Mouse (Mus musculus) thymus, postnatal 14 days (tissue): ENCODE results near the gene Tmem14a.
"Not testable (repeated sequence)": the region's sequence is repeated elsewhere in the genome, so short reads cannot be mapped to it uniquely, and the experiment has no call there.

Experiments
- DNase-seq: peaks from one replicate; pipeline ENCODE4 v3.0.0; 2021

The Tmem14a gene

DNA sequence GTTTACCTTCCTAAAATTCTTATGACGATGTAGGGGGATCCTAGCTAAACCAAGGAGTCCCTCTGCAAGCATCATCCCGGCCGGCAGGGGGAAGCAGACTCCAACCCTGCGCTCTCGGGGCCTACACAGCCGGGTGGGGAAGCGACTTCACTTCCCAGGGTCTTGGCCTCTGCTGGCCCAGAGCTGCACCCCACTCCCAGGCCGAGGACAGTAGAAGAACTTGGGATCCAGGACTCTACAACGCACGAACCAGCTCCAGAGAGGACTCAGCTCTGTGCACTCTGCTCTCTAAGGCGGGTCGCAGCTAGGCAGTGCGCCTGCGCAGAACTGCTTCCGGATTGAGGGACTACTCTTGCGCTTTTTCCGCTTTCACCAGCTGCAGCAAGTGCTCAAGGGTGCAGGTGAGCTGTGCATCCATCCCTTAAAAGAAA, at the start of gene Tmem14a:
Gene Tmem14a, plus strand, starts transcription at position 87 of the 431 bp plus-strand sequence.
- DNase-seq, result peak; percentile 93

GRCm38 (mm10) chr1:21185196-21185595, 33.2 kb upstream of the Tmem14a start:
- DNase-seq, result no peak

GRCm38 (mm10) chr1:21206241-21206640, 12.1 kb upstream of the Tmem14a start:
- DNase-seq, result no peak

DNA sequence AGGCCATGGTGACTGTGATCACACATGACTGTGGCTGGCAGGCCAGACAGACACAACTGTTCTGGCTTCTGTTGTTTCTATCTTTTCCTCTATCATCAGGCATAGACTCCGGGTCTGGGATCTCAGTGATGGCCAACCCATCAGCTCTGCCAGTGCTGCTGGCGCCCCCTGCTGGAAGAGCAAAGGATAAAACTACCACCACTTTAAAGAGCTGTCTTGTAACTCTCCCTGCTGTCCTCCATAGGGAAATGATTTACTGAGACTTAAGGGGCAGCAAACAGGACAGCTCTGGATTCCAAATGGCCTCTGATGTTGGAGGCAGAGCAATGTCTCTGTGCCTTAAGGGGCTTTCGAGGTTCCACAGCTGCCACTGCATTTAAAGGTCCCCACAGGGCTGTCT, 4.8 kb upstream of the Tmem14a start:
- DNase-seq, result not testable (repeated sequence)

- DNase-seq, result not testable (repeated sequence)
Measured at GRCm38 (mm10) chr1:21213991-21214692, 4.2 kb upstream of the Tmem14a start.

GRCm38 (mm10) chr1:21227756-21228395, 9.5 kb downstream of the Tmem14a start:
- no peak for DNase-seq

GRCm38 (mm10) chr1:21228740-21229722, 10.7 kb downstream of the Tmem14a start:
- DNase-seq, result not testable (repeated sequence)

- DNase-seq, result no peak
Measured at GRCm38 (mm10) chr1:21230376-21230775, 12.0 kb downstream of the Tmem14a start.

GRCm38 (mm10) chr1:21231744-21232464, 13.5 kb downstream of the Tmem14a start:
- no peak for DNase-seq

GRCm38 (mm10) chr1:21232516-21232915, 14.1 kb downstream of the Tmem14a start:
- no peak for DNase-seq

- no peak for DNase-seq
Measured at GRCm38 (mm10) chr1:21235359-21235758, 17.0 kb downstream of the Tmem14a start.

DNA sequence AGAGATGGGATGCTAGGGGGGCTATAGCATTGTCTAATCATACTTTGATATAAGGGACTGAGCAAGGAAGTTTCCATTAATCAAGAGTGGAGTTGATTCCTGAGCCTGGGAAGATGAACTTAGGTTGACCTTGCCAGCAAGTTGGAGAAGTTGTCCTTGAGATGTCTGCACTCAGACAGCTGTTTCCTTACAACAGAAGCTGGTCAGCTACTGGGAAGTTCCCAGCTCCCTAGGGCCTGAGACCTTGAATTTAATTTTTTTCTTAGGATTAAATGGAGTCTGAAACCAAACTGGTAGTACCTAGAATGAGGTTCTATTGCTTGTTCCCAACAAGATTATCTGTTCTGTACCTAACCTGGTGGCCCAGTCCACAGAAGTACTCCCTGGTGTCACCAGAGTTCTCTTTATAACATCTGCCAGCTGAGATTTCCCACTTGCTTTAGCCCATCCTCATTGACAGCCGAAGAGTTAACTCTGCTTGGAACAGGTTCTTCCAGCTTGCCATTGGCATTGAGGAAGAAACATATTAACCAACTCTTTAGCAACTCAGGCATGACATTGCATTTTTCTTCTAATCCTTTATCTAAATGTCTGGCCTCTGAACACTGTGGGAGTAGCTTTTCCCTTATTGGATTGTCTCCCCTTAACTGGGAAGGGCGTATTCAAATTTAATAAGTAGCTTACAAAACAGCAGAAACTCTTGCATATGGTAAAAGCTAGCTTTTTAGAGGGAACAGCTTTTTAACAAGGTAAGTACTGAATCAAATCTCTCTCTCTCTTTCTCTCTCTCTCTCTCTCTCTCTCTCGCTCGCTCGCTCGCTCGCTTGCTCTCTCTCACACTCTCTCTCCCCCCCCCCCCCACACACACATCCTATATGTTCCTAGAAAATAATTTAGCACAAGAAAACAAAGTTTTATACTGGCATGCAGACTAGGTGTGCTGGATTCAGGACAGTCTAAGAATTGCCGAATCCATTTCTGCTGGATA, 21.8 kb downstream of the Tmem14a start, which contains the start of gene Gsta3:
Gene Gsta3, plus strand, starts transcription at position 679 of the 988 bp plus-strand sequence.
- no peak for DNase-seq

- DNase-seq, result no peak
Measured at GRCm38 (mm10) chr1:21241096-21241495, 22.7 kb downstream of the Tmem14a start.

GRCm38 (mm10) chr1:21244290-21244960, 26.1 kb downstream of the Tmem14a start:
- DNase-seq, result no peak

- no peak for DNase-seq
Measured at GRCm38 (mm10) chr1:21246136-21246535, 27.8 kb downstream of the Tmem14a start.

GRCm38 (mm10) chr1:21247896-21248295, 29.5 kb downstream of the Tmem14a start:
- no peak for DNase-seq

DNA sequence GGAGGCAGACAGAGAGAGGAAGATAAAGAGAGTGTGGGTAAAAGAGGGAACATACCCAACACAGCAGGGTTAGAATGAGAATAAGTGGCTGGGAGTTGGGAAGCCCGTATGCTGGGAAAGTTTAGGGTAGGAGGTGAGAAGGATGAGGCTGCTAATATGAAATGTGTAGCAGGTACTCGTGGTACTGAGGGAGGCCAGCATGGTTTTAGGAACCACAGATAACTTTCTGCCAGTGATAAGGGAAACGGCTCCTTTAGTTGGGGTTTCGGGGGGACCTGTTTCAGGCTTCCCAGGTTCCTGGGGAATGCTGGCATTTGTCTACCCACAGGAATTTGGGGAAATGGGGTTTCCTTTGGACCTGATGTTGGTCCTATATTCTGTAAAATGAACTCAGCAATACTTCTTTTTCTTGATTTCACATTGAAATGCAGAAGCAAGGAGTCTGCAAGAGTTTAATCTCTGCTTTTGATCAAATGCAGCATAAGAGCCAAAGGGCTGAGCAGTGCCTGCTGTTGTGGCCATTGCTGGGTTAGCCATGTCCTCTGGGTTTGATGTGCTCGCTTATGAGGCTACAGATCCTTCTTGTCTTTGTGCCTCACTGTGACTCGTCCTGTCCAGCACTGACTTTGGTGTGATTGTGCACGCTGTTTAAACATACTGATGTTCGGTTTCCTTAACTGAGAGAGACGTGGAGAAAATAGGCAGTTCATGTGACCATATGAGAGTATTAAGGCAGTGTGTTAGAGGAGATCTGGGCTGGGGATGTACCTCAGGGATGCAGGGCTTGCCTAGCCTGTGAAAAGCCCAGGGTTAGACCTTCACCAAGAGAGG, 30.4 kb downstream of the Tmem14a start:
- DNase-seq, result no peak

DNA sequence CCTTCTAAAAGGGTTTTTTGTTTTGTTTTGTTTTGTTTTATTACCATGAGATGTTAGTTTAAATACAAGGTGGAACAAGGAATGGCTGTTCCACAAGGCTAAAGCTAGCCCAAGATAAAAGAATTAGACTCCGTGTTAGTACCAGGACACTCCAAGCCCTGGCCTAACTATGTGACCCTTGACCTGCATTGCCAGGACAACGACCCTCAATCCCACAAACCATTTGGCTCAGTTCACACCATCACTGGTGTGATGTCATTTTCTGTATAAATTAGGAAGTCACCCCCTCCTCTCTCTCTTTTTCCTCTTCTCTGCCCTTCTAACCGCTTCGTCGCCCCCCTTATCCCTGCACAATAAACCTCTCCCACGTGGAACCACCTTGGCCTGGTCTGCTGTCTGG, 33.3 kb downstream of the Tmem14a start:
- no peak for DNase-seq

- DNase-seq, result no peak
Measured at GRCm38 (mm10) chr1:21252566-21253302, 34.4 kb downstream of the Tmem14a start.
